Mouse (Mus musculus) c-Kit-negative CD71-positive TER-119-positive erythroid progenitor cells, embryonic 14.5 days (primary cell): ENCODE measurements around the gene Gfod2.

Source experiments
- DNase-seq: peaks from one replicate; pipeline ENCODE4 v3.0.0-alpha.2; 2013; ENCODE audit warnings: low read depth, low spot score

The Gfod2 gene

DNA sequence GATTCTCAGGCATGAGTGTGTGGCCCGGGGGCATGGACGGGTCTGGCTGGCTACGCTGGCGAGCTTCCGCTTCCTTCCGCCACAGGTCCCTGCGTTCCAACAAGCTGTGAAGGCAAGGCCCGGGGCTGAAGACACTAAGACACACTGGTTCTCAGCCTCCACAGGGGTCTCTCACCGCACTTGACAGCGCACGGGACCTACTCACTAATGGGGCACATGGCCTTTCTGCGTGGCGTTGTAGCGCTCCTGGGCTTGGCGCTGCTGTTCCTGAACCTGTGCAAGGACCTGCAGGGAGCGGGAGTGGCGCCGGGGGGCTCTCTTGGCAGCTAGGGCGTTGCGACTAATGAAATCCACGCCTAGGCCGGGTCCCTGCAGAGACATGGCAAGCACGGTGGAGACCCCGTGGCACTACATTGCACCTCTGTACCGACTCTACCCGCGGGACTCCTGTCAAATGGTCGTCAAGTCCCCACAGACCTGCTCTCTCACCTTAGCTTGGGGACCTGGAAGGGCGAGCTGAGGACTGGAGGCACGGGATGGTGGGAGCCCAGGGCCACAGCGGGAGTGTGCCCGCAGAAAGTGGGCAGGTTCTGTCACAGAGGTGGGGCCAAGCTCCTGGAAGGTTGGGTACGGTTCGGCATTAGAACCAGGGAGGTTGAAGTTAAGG, 54.2 kb downstream of the Gfod2 start:
- DNase-seq = no peak

DNA sequence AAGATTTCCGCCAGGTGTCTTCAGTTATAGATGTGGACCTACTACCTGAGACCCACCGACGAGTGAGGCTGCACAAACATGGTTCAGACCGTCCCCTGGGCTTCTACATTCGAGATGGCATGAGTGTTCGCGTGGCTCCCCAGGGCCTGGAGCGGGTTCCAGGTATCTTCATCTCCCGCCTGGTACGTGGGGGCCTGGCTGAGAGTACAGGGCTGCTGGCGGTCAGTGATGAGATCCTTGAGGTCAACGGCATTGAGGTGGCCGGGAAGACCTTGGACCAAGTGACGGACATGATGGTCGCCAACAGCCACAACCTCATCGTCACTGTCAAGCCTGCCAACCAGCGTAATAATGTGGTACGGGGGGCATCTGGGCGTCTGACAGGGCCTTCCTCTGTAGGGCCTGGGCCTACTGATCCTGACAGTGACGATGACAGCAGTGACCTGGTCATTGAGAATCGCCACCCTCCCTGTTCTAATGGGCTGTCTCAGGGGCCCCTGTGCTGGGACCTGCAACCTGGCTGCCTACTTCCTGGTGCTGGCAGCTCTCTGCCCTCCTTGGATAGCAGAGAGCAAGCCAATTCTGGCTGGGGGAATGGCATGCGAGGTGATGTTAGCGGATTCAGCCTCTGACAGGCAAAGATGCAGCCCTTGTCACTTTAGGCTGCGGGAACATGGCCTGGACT, 55.6 kb downstream of the Gfod2 start:
- DNase-seq = no peak

DNA sequence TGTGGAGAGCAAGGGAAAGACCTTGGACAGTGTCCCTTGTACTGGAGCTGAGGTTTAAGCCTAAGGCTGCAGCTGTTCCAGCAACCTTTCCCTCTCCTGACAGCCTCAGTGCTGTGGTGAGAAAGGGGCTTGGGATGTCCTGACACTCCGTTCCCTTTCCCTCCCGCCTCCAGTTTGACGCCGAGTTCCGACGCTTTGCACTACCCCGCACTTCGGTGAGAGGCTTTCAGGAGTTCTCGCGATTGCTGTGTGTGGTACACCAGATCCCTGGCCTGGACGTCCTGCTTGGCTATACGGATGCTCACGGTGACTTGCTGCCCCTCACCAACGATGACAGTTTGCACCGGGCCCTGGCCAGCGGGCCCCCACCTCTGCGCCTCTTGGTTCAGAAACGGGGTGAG, 56.5 kb downstream of the Gfod2 start:
- DNase-seq = no peak

DNA sequence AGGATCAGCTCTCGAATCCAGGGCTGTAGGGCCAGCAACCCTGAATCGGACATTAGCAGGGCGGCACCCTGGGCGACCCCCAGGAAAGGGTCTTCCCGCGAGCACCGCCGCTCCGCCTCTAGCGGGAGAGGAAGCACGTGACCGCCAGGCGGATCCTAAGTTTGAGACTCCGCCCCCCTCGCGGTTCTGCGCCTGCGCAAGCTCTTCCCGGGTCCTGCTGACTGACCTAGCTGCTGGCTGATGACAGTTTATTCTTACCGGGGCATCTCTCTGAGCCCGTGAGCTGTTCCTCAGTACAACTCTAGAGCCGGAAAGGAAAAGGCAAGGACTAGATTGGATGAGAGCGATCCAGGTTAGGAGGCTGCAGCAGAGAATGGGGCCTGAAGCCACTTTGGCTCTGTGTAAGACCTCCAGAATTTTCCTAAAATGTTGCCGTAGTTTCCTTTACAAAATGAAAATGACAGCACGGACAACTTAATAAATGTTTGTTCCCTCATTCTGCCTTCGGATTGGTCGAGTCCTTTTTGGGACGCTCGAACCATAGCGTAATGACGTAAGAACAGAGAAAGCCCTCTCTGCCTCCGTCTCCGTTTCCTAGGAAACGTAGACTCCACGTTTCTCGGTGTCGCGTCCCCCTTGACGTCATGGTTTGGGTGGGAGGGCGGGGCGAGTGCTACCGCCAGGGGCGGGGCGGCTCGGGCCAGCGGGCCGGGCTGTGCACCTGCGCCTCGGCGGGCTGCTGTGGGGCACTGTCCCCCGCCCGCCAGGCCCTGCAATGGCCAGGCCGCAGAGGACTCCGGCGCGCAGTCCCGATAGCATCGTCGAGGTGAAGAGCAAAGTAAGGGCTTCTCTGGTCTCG, 57.3 kb downstream of the Gfod2 start, which contains the start of the genes Acd and Pard6a:
Acd (minus strand) TSS at position 137 of the 859 bp plus-strand sequence.
Pard6a (plus strand) TSS at position 183 of the 859 bp plus-strand sequence.
- DNase-seq = peak; percentile 94

DNA sequence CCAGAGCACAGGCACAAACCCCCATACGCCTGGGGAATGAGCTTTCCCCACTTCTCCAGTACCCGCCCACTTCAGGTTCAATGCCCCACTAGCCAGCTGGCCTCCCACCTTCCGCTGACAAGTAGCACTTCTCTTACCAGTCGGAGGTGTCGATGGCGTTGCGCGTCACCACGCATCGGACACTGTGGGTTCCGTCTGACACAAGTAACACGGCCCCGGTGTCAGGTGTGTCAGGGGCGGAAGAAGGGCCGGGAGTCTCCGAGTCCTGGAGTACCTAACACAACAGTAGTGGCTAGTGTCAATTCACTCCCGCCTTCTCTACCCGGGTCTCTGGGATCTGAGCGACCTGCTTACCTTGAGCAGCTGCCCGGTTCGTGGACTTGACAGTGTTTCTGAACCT, 57.9 kb downstream of the Gfod2 start:
- peak; percentile 52 for DNase-seq

DNA sequence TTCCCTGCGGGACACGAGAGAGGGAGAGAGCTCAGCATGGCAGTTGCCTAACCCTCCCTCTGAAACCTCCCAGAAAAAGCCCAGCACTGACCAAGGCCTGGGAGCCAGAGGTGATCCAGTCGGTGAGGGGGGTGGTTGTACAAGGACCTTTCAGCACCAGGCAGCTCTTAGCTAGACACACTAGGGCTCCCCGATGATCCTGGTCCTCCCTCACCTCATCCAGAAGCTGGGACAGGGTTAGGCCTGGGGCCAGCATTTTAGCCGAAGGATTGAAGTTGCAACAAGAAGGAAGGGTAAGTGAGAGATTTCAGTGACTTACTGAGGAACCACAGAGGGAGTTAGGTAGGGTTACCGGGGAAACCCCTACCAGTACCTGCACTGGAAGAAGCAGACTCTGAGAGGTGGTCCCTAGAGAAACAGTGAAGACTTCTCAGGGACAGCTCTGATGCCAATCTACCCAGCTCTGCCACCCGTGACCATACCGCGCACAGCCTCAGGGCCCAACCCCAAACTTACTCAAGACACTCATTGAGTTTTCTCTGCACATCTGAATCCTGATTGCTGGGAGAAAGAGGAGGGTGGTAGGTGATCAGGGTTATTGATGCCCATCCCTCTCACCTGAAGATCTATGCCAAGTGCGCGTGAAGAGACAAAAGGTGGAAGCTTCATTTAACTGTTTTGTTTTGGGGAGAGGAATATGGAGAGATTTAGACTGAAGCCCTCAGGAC, 58.8 kb downstream of the Gfod2 start:
- DNase-seq = no peak

DNA sequence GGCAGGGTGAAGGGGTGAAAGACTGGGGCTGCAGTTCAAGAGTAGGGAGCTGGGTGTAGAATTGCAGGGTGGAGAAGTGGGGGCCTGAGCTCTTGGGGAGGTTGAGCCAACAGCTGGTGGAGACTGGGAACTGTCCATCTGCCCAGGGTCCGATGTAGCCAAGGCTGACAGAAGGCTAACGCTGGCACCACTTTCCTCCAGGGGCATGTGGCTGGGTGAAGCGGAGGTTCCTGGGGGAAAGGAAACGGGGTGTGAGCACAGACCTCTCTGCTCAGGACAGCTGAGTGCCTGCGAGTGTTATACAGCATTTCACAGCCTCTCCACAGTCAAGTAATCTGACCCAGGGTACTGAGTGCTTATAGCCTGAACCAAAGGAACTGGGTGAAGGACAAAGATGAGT, 59.7 kb downstream of the Gfod2 start:
- DNase-seq = no peak

DNA sequence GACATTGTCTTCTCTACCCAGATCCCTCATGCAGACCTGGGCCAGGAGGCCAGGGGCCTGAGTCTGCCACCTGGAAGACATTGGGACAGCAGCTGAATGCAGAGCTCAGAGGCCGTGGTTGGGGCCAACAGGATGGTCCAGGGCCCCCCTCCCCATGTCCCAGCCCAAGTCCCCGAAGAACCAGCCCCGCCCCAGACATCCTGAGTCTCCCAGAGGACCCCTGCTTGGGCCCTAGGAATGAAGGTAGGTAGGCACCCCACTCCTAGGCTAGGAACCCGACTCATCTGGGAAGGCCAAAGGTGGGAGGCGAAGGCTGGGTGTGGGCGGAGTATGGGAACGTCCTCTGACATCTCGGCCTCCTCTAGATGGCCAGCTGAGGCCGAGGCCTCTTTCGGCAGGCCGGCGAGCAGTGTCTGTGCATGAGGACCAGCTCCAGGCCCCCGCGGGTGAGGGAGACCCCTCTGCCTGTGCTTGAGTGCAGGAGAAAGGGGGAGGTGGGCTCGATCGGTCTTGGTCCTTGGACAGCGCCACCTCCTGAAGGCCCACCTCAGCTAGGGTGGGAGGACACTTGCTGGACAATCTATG, 61.2 kb downstream of the Gfod2 start:
- DNase-seq = no peak

DNA sequence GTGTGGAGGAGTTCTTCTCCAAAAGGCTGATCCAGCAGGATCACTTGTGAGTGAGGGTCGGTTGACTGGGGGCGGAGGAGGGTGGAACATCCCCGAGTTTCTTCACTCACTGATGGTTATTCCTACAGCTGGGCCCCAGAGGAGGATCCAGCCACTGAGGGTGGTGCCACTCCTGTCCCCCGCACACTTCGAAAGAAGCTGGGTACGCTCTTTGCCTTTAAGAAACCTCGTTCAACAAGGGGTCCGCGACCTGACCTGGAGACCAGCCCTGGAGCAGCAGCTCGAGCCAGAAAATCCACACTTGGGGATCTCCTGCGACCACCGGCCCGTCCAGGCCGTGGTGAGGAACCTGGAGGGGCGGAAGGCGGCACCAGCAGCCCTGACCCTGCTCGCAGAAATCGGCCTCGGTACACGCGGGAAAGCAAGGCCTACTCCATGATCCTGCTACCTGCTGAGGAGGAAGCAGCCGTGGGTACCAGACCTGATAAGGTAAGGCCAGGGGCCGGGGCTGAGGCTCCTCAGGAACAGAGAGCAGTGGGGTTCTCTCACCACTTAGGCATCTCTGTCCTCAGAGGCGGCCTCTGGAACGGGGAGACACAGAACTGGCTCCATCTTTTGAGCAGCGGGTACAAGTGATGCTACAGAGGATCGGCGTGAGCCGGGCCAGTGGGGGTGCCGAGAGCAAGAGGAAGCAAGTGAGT, 63.2 kb downstream of the Gfod2 start:
- DNase-seq = no peak

DNA sequence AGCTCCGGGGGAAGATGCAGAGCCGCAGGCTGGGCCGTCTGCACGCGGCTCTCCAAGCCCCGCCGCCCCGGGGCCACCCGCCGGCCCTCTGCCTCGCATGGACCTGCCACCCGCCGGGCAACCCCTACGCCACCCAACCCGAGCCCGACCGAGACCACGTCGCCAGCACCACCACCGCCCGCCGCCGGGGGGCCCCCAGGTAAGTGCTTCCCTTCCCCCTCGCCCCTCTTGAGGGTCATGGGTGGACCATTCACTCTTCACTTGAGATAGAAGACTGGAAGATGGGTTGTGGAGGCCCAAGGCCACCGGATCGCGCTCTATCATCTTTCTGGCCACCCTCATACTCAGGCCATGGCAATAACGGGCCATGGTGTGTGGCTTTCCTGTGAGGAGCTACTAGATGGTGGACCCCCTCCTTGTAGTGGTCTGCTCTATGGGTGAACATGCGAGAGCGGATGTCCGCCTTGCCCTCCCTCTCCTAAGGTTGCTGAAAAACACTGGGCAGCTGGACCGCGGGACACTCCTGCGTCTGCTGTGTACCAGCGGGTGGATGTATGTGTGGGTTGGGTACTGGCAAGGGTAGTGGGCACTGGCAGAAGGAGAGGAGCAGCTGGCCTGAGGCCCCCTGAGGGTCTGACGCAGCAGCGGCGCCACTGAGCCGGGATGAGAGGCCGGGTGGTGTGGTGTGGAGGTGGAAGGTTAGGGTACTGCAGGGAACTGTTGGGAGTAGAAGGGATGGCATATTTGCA, 64.2 kb downstream of the Gfod2 start:
- DNase-seq = no peak

DNA sequence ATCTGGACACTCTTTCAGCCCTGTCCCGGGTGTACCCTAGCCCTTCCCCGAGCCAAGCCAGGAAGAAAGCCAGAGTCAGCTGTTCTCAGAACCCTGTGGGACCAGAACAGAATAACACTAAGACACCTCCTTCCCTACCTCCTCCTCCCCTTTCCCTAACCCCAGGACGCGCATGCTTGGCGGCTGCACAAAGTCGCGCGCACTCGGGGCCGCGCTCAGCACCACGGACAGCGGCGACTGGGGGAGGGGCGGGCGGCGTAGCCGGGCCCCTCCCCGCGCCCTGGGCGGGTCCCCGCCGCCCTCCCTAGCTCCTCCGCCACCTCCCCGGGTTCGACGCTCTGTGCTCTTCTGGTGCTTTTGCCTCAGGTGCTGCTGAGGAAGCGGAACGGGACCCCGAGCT, 64.8 kb downstream of the Gfod2 start:
- DNase-seq = no peak

DNA sequence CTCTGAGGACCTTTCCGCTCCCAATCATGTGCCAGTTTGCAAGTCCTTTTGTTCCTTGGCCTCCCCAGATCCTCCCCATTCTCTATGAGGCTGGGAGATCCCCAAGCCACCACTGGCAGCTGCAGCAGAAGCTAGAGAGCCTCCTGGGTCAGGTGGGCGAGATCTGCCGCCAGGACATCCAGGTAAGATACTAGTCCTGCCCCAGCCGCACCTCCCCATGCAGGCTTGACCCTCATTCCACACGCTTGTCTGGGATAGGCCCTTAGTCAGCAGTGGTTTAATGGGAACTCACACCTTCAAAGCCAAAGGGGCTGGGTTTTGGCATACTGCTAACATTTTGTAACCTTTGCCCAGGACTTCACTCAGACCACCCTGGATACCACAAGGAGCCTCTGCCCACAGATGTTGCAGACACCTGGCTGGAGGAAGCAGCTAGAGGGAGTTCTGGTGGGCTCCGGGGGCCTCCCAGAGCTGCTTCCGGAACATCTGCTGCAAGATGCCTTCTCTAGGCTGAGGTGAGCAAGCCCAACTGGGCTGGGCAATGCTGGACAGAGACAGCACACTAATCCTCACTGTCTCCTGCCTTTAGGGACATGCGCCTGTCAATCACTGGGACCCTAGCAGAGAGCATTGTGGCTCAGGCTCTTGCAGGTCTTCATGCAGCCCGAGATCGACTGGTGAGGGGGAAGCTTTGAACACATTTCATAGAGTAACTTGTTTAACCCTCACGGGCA, 65.8 kb downstream of the Gfod2 start:
- DNase-seq = no peak

DNA sequence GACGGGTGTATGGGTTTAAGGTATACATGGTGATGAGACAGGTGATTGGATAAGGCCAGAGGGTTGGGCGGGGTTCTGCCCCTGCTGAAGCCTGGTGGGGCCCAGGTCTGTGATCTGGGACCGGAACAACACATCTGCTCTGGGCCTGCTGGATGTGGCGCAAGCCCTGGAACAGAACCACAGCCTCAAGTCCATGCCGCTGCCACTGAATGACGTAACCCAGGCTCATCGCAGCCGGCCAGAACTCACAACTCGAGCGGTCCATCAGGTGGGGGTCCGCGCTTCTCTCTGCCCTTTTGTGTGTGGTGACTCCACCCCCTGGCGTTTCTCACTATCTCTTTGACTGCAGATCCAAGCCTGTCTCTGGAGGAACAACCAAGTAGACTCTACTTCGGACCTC, 67.5 kb downstream of the Gfod2 start:
- no peak for DNase-seq

DNA sequence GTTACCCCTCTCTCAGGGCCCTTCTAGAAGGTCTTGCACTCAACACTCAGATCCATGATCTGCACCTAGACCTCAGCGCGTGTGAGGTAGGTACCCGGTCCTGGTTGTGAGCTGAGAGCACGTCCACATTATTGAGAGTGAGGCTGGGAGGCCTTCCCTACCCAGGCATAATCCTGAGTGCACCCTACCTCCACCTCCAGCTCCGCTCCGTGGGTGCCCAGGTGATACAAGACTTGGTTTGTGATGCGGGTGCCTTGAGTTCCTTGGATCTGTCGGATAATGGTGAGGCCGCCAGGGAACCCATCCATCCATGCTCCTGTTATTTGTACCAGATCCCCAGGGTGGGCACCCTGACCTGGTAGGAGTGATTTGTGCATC, 68.5 kb downstream of the Gfod2 start:
- DNase-seq = no peak

DNA sequence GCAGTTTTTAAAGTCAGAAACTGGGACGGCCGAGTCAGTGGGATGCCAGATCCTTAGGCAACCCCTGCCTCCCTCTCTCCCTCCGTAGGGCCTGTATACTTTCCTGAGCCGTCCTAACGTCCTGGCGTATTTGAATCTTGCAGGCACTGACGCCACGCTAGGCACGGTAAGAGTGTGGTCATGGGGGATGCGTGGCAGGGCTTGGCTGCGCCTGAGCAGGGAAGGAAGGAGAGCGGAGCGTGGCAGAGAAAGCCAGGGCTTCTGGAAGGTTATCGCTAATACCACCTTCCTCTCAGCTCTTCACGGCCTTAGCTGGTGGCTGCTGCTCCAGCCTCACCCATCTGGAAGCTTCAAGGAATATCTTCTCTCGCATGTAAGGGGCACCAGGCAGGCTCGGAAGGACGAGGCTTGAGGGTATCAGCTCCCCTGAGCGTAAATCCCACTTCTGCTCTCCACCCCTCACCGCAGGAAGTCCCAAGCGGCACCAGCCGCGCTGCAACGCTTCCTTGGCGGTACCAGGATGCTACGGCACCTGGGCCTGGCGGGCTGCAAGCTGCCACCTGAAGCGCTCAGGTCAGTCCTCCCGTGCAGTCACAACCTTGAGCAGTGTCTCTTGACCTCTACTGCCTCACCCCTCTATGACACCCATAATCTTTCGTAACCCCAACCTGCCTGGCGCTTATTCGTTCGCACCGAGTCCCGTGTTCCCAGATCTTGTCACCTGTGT, 69.0 kb downstream of the Gfod2 start:
- no peak for DNase-seq

DNA sequence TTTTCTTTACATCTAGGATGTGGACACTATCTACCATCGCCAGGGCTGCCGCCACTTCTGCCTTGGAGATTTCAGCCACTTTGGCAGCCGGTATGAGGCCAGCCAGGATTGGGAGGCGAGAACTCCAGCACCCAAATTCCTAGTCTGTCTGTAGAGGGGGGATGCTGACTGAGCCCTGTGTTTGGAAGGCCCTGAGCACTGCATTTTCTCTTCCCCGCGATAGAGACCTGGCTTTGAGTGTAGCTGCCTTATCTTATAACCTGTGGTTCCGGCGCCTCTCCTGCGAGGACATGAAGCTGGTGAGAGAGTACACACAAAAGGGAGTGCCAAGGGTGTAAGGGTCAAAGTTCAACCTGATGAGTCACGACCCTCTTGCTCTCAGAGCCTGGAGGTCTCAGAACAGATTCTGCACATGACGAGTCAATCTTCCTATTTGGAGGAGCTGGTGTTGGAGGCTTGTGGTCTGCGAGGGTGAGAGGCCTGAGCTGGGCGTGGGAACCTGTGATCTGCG, 70.2 kb downstream of the Gfod2 start:
- DNase-seq = no peak

DNA sequence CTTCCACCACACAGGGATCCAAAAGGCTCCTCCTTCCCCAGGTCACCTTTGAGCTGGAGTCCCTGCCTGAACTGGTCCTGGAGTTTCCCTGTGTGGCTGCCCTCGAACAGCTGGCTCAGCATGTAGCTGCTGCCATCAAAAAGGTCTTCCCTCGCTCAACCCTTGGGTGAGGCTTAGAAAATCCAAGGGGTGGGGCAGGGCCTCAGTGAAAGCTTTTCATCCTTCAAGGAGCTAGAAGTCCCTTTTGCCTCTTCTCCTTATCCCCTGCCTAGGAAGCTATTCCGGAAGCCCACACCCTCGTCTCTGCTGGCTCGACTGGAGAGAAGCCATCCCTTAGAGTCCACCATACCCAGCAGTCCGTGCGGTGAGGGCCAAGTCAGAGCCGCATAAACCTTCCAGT, 71.0 kb downstream of the Gfod2 start:
- DNase-seq = no peak

DNA sequence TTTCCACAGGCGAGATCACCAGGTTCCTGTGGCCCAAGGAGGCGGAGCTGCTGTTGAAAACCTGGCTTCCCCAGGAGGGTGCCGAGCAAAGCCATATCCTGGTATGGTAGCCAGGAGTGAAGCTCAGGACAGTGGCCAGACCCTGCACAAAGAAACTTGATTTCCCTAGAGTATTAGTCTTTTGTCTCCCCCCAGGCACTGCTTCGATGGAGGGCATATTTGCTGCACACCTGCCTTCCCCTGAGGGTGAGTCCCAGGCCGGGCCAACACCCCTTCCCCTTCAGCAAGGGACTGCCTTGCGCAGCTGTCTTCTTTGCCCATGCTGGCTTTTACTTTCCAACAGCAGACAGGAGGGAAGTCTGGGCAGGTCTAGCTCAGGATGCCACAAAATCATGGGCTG, 71.9 kb downstream of the Gfod2 start:
- DNase-seq = no peak
